Mouse (Mus musculus): ENCODE measurements around the gene Myh14. TPM values are rescaled to one million over a fixed set of nuclear protein-coding genes. Genes with fewer than 3 reads are reported as not detected.

Gene Myh14
- polyA plus RNA-seq, 1 experiment from 2014 or later = 2.0 TPM

GRCm38 (mm10) chr7:44697980-44698379, 27.3 kb upstream of the Myh14 start:
- ATAC-seq (ENCODE audit: low FRiP score, low TSS enrichment) = no peak
- Histone ChIP-seq H3K9ac (replicated peaks; ENCODE audit: low read length) (no peak overlapping the region), H3K27me3 (ENCODE audit: insufficient read depth, low read length) (no peaks in the 10 kb centered on the region), H3K4me1 (ENCODE audit: insufficient read depth, low read length) (peaks cover 7% of the 10 kb centered on the region; the same call in 1 of the 2 replicates), H3K27ac (ENCODE audit: low read length) (no peak overlapping the region), H3K4me3 (ENCODE audit: low read length) (no peak overlapping the region), H3K4me2 (replicated peaks; ENCODE audit: low read depth, low read length) (no peak overlapping the region), H3K36me3 (ENCODE audit: insufficient read depth, low read length) (no peaks in the 10 kb centered on the region), H3K9me3 (ENCODE audit: low read length) (no peaks in the 10 kb centered on the region)
- WGBS = 51% methylated on average over 7 of the region's 7 CpGs

GRCm38 (mm10) chr7:44697191-44697710, 26.6 kb upstream of the Myh14 start:
- ATAC-seq (ENCODE audit: low FRiP score, low TSS enrichment) = 0 out of 2 replicates have a peak, but pooled peaks have one; percentile 49
- no peaks in the 10 kb centered on the region for H3K9me3 ChIP-seq (ENCODE audit: low read length)
- no peaks in the 10 kb centered on the region for H3K36me3 ChIP-seq (ENCODE audit: insufficient read depth, low read length)
- no peak overlapping the region for H3K27ac ChIP-seq (ENCODE audit: low read length)
- H3K27me3 ChIP-seq (ENCODE audit: insufficient read depth, low read length) = no peaks in the 10 kb centered on the region
- peaks cover 7% of the 10 kb centered on the region; the same call in 1 of the 2 replicates for H3K4me1 ChIP-seq (ENCODE audit: insufficient read depth, low read length)
- no peak overlapping the region for H3K4me2 ChIP-seq (replicated peaks; ENCODE audit: low read depth, low read length)
- H3K9ac ChIP-seq (replicated peaks; ENCODE audit: low read length) = no peak overlapping the region
- 9% methylated on average over 20 of the region's 20 CpGs for WGBS
- no peak overlapping the region for H3K4me3 ChIP-seq (ENCODE audit: low read length)

GRCm38 (mm10) chr7:44695223-44695622, 24.6 kb upstream of the Myh14 start:
- no peak for ATAC-seq (ENCODE audit: low FRiP score, low TSS enrichment)
- 85% methylated on average over 4 of the region's 4 CpGs for WGBS
- Histone ChIP-seq H3K9ac (replicated peaks; ENCODE audit: low read length) (no peak overlapping the region), H3K9me3 (ENCODE audit: low read length) (no peaks in the 10 kb centered on the region), H3K4me3 (ENCODE audit: low read length) (no peak overlapping the region), H3K4me1 (ENCODE audit: insufficient read depth, low read length) (peaks cover 7% of the 10 kb centered on the region; the same call in 1 of the 2 replicates), H3K36me3 (ENCODE audit: insufficient read depth, low read length) (no peaks in the 10 kb centered on the region), H3K27ac (ENCODE audit: low read length) (no peak overlapping the region), H3K27me3 (ENCODE audit: insufficient read depth, low read length) (no peaks in the 10 kb centered on the region), H3K4me2 (replicated peaks; ENCODE audit: low read depth, low read length) (no peak overlapping the region)

- peaks cover 7% of the 10 kb centered on the region; the same call in 1 of the 2 replicates for H3K4me1 ChIP-seq (ENCODE audit: insufficient read depth, low read length)
- ATAC-seq (ENCODE audit: low FRiP score, low TSS enrichment) = no peak
- no peak overlapping the region for H3K9ac ChIP-seq (replicated peaks; ENCODE audit: low read length)
- H3K27me3 ChIP-seq (ENCODE audit: insufficient read depth, low read length) = no peaks in the 10 kb centered on the region
- no peak overlapping the region for H3K4me2 ChIP-seq (replicated peaks; ENCODE audit: low read depth, low read length)
- no peaks in the 10 kb centered on the region for H3K36me3 ChIP-seq (ENCODE audit: insufficient read depth, low read length)
- H3K4me3 ChIP-seq (ENCODE audit: low read length) = no peak overlapping the region
- no peaks in the 10 kb centered on the region for H3K9me3 ChIP-seq (ENCODE audit: low read length)
- H3K27ac ChIP-seq (ENCODE audit: low read length) = no peak overlapping the region
- 64% methylated on average over 10 of the region's 10 CpGs for WGBS
Observed at GRCm38 (mm10) chr7:44693427-44694175, 23.0 kb upstream of the Myh14 start.

- Histone ChIP-seq H3K4me1 (ENCODE audit: insufficient read depth, low read length) (no peaks in the 10 kb centered on the region), H3K36me3 (ENCODE audit: insufficient read depth, low read length) (no peaks in the 10 kb centered on the region), H3K4me3 (ENCODE audit: low read length) (no peak overlapping the region), H3K9ac (replicated peaks; ENCODE audit: low read length) (no peak overlapping the region), H3K27me3 (ENCODE audit: insufficient read depth, low read length) (no peaks in the 10 kb centered on the region), H3K4me2 (replicated peaks; ENCODE audit: low read depth, low read length) (no peak overlapping the region), H3K9me3 (ENCODE audit: low read length) (no peaks in the 10 kb centered on the region), H3K27ac (ENCODE audit: low read length) (no peak overlapping the region)
- no peak for ATAC-seq (ENCODE audit: low FRiP score, low TSS enrichment)
- WGBS = 82% methylated on average over 7 of the region's 7 CpGs
Observed at GRCm38 (mm10) chr7:44689331-44689730, 18.7 kb upstream of the Myh14 start.

GRCm38 (mm10) chr7:44688890-44689289, 18.2 kb upstream of the Myh14 start:
- Histone ChIP-seq H3K4me2 (replicated peaks; ENCODE audit: low read depth, low read length) (no peak overlapping the region), H3K4me3 (ENCODE audit: low read length) (no peak overlapping the region), H3K36me3 (ENCODE audit: insufficient read depth, low read length) (no peaks in the 10 kb centered on the region), H3K27ac (ENCODE audit: low read length) (no peak overlapping the region), H3K9ac (replicated peaks; ENCODE audit: low read length) (no peak overlapping the region), H3K4me1 (ENCODE audit: insufficient read depth, low read length) (no peaks in the 10 kb centered on the region), H3K9me3 (ENCODE audit: low read length) (no peaks in the 10 kb centered on the region), H3K27me3 (ENCODE audit: insufficient read depth, low read length) (no peaks in the 10 kb centered on the region)
- no peak for ATAC-seq (ENCODE audit: low FRiP score, low TSS enrichment)
- 76% methylated on average over 3 of the region's 3 CpGs for WGBS

- ATAC-seq (ENCODE audit: low FRiP score, low TSS enrichment) = no peak
- WGBS = 59% methylated on average over 16 of the region's 17 CpGs
- H3K27ac ChIP-seq (ENCODE audit: low read length) = no peak overlapping the region
Observed at GRCm38 (mm10) chr7:44685531-44686402, 15.1 kb upstream of the Myh14 start.

GRCm38 (mm10) chr7:44683656-44684055, 13.0 kb upstream of the Myh14 start:
- ATAC-seq (ENCODE audit: low FRiP score, low TSS enrichment) = no peak
- WGBS = 69% methylated on average over 8 of the region's 8 CpGs
- H3K9me3 ChIP-seq (ENCODE audit: low read length) = no peaks in the 10 kb centered on the region

More at GRCm38 (mm10) chr7:44685531-44686402, 15.1 kb upstream of the Myh14 start:
- Histone ChIP-seq H3K9ac (replicated peaks; ENCODE audit: low read length) (no peak overlapping the region), H3K36me3 (ENCODE audit: insufficient read depth, low read length) (no peaks in the 10 kb centered on the region), H3K4me1 (ENCODE audit: insufficient read depth, low read length) (no peaks in the 10 kb centered on the region), H3K27me3 (ENCODE audit: insufficient read depth, low read length) (no peaks in the 10 kb centered on the region), H3K4me3 (ENCODE audit: low read length) (no peak overlapping the region), H3K9me3 (ENCODE audit: low read length) (no peaks in the 10 kb centered on the region), H3K4me2 (replicated peaks; ENCODE audit: low read depth, low read length) (no peak overlapping the region)

GRCm38 (mm10) chr7:44676611-44677010, 6.0 kb upstream of the Myh14 start:
- no peak overlapping the region for H3K9ac ChIP-seq (replicated peaks; ENCODE audit: low read length)
- no peak overlapping the region for H3K4me3 ChIP-seq (ENCODE audit: low read length)
- H3K9me3 ChIP-seq (ENCODE audit: low read length) = peaks cover 3% of the 10 kb centered on the region; the same call in 1 of the 2 replicates
- no peak overlapping the region for H3K27ac ChIP-seq (ENCODE audit: low read length)
- no peak overlapping the region for H3K4me2 ChIP-seq (replicated peaks; ENCODE audit: low read depth, low read length)
- no peaks in the 10 kb centered on the region for H3K27me3 ChIP-seq (ENCODE audit: insufficient read depth, low read length)
- 60% methylated on average over 2 of the region's 2 CpGs for WGBS
- ATAC-seq (ENCODE audit: low FRiP score, low TSS enrichment) = no peak
- H3K36me3 ChIP-seq (ENCODE audit: insufficient read depth, low read length) = no peaks in the 10 kb centered on the region
- no peaks in the 10 kb centered on the region for H3K4me1 ChIP-seq (ENCODE audit: insufficient read depth, low read length)

More at GRCm38 (mm10) chr7:44683656-44684055, 13.0 kb upstream of the Myh14 start:
- H3K4me3 ChIP-seq (ENCODE audit: low read length) = no peak overlapping the region
- no peak overlapping the region for H3K27ac ChIP-seq (ENCODE audit: low read length)
- H3K27me3 ChIP-seq (ENCODE audit: insufficient read depth, low read length) = no peaks in the 10 kb centered on the region
- H3K4me2 ChIP-seq (replicated peaks; ENCODE audit: low read depth, low read length) = no peak overlapping the region
- no peak overlapping the region for H3K9ac ChIP-seq (replicated peaks; ENCODE audit: low read length)
- no peaks in the 10 kb centered on the region for H3K4me1 ChIP-seq (ENCODE audit: insufficient read depth, low read length)
- no peaks in the 10 kb centered on the region for H3K36me3 ChIP-seq (ENCODE audit: insufficient read depth, low read length)

All from kidney, embryonic 16.5 days (tissue).